Mouse (Mus musculus): ENCODE measurements around the gene Anapc15-ps.
"Not testable (repeated sequence)": the region's sequence is repeated elsewhere in the genome, so short reads cannot be mapped to it uniquely, and the experiment has no call there.

Anapc15-ps gene

DNA sequence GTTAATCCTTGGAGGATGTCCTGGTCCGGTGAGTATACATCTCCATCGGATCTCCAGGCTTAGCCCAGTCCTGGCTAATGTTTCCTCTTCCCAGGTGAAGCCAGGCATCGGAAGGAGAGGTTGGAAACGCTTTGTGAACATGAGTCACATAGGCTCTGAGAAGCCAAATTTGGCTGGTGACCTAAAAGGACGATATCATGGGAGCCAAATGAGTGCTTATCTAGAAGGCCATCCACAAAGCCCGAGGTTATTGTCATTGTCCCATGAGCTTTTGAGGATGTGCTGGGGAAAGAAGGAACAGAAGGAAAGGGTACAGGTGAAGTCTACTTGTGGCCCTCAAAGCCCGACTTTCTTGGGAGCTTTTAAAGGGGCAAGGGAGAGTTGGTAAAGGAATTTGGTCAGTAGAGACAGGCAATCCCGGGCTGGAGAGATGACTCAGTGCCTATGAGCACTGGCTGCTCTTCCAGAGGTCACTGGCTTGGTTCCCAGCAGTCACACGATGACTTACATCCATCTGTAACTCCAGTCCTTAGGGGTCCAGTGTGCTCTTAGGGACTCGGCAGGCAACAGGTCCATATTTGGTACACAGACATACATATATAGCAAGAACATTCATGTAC, 42.4 kb downstream of the Anapc15-ps start:
- DNase-seq (ENCODE audit: extremely low spot score): no peak

DNA sequence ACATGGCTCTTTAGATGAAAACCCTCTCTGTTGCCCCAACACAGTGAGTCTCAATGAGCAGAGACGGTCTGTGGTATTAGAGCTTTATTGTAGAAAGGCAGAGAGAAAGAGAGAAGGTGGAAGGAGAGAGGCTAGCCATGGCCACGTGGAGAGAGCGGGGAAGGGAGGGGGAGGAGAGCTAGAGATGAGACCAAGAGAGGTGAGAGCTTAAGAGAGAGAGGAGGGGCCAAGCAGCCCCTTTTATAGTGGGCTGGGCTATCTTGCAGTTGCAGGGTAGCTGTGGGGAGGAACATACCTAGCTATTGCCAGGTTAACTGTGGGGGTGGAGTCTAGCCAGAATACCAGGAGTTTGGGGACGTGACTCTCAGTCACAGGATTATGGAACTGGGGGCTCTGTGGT, 43.1 kb downstream of the Anapc15-ps start:
- DNase-seq (ENCODE audit: extremely low spot score): not testable (repeated sequence)

DNA sequence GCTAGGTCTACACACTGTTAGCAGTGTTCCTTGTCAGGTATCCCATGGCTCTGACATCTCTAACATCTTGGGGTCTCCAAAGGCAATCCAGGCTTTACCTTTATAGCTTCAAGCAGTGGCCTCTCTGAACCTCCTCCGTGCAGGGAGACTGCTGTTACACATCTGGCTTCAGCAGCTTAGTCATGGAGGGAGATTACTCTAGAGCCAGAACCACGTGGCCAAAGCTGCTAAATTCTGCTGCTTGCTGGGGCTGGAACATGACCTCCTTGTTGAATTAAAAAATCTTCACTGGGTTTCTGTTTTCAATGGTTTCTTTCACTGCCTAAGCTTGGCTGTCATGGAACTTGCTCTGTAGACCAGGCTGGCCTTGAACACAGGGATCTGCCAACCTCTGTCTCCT, 44.9 kb downstream of the Anapc15-ps start:
- DNase-seq (ENCODE audit: extremely low spot score): no peak

DNA sequence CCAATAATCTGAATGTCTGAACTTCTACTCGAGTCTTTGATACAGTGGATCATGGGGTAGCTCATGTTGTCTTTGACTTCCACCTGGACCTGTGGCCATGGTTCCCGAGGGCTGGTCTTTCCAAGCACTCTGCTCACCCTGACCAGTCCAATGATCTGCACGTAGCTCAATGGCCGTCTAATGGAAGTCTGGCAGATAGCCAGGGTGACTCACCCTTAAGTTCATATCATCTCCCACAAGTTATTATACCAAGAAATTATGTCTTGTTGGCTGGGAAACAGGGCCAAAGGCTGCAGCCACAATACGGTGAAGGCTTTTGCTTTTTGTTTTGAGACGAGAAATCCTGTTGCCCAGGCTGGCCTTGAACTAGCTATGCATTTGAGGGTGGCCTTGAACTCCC, 45.9 kb downstream of the Anapc15-ps start:
- DNase-seq (ENCODE audit: extremely low spot score): no peak

DNA sequence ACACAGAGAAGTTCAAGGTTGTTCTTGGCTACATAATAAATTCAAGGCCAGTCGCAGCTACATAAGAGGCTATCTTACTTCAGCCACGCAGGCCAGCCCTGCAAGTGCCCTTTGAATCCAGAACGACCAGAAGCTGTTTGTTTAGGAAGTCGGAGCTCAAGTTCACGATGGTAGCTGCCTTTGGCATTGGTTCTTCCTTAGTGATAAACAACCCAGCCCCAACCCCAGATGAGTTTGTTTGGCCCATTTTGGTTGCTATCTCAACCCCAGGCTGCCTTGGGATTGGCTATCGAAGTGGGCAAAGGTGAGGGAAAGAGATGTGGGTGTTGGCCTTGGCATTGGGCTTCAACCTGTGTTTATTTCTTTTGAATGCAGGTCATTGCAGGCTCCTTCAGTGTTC, 48.0 kb downstream of the Anapc15-ps start:
- DNase-seq (ENCODE audit: extremely low spot score): no peak

DNA sequence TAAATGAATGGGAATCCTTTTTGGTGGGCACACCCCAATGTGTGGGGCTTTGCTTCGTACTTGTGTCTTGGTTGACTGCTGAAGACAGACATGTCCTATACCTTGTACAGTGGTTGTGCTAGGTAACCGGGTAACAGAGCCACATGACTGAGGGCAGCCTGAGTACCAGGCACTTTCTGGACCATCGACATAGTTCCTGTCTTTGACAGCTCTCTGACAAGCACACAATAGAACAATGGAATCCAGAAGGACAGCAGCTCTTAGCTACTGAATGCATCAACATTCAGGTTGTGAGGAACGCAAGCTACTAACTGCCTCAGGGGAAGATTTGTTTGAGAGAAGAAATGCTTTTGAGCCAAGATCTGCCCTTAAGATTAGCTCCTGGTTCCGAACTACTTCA, 49.2 kb downstream of the Anapc15-ps start:
- peak; percentile 14 for DNase-seq (ENCODE audit: extremely low spot score)

DNA sequence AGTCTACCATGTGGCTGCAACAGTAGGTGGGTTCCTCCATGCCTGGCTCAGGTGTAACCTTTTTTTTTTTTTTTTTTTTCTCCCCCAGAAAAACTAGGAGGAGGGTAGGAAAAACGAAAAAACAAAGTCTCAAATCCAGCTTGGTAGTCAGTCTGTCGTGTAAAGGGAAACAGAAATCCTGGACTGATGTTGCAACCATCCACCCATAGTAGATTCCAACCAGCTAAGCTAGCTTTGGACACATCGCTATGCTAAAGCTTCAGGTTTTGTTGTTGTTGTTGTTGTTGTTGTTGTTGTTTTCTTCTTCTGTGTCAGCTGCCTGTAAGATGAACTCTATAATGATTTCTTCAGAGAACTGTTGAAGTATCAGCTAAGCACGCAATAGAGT, 49.7 kb downstream of the Anapc15-ps start:
- no peak for DNase-seq (ENCODE audit: extremely low spot score)

All from embryo, embryonic 9.5 days (tissue).